Mouse (Mus musculus): ENCODE measurements at regions not wholly inside any gene's neighbourhood (a gene's known extent, or its start where the extent isn't known, plus 50 kb on each side); places are given as distances from the start of the nearest gene placed in this dataset.

- Histone ChIP-seq H3K36me3 (ENCODE audit: control insufficient read depth, insufficient read depth, low read length) (no peaks in the 10 kb centered on the region), H3K27ac (ENCODE audit: low read depth, low read length) (no peak overlapping the region), H3K4me1 (ENCODE audit: control insufficient read depth, insufficient read depth, low read length) (peaks cover 5% of the 10 kb centered on the region; the same call in 1 of the 2 replicates), H3K9me3 (ENCODE audit: control insufficient read depth, low read length) (no peaks in the 10 kb centered on the region), H3K4me2 (ENCODE audit: low read depth, low read length) (no peak overlapping the region), H3K4me3 (ENCODE audit: low read depth, low read length) (no peak overlapping the region), H3K27me3 (ENCODE audit: control insufficient read depth, insufficient read depth, low read length) (no peaks in the 10 kb centered on the region), H3K9ac (replicated peaks; ENCODE audit: low read depth, low read length) (no peak overlapping the region)
- 16% methylated on average over 7 of the region's 7 CpGs for WGBS
- ATAC-seq (ENCODE audit: low read depth) = no peak; the same call in 1 of the 2 replicates
Observed at GRCm38 (mm10) chr14:86360423-86361059, 780.5 kb downstream of the Diaph3 start.

DNA sequence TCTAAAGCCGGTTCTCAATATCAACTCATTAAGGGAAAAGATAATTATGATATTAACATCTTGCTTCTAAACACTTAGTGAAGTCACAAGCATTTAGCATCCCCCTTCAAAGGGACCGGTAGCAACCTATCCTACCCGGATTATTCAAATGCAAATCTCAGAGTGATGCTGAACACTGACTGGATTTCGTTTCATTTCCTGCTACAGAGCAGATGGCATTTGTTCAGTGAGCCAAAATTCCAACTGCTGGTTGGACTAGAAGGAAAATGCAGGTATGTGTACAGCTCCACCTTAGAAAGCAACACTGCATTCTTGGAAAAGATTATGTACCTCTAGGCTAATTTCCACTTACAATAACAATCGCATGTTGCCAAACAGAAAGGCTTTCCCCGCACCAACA is 782.5 kb downstream of the Diaph3 start:
- ATAC-seq (ENCODE audit: low read depth) = no peak
- Histone ChIP-seq H3K9ac (replicated peaks; ENCODE audit: low read depth, low read length) (no peak overlapping the region), H3K4me1 (ENCODE audit: control insufficient read depth, insufficient read depth, low read length) (peaks cover 5% of the 10 kb centered on the region; the same call in 1 of the 2 replicates), H3K9me3 (ENCODE audit: control insufficient read depth, low read length) (no peaks in the 10 kb centered on the region), H3K4me2 (ENCODE audit: low read depth, low read length) (no peak overlapping the region), H3K27me3 (ENCODE audit: control insufficient read depth, insufficient read depth, low read length) (no peaks in the 10 kb centered on the region), H3K4me3 (ENCODE audit: low read depth, low read length) (no peak overlapping the region), H3K36me3 (ENCODE audit: control insufficient read depth, insufficient read depth, low read length) (no peaks in the 10 kb centered on the region), H3K27ac (ENCODE audit: low read depth, low read length) (no peak overlapping the region)
- WGBS = 71% methylated on average over 6 of the region's 6 CpGs

DNA sequence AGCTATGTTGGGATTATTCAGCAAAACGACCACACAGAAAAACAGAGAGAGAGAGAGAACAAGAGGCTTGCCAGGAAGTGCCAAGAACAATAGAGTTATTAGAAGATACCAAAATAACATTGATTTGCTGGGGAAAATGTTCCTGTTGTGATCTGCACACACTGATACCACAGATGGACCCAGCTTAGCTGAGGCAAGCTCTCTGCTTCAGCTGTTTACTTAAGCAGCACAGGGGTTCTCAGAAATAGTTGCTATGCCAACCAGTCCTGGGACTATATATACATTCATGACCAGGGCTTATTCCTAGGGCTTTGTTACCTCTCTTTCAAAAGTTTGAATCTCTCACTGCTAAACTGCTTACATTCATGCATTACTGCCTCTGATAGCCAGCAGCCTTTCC is 790.5 kb downstream of the Diaph3 start:
- Histone ChIP-seq H3K27ac (ENCODE audit: low read depth, low read length) (no peak overlapping the region), H3K27me3 (ENCODE audit: control insufficient read depth, insufficient read depth, low read length) (no peaks in the 10 kb centered on the region), H3K9me3 (ENCODE audit: control insufficient read depth, low read length) (no peaks in the 10 kb centered on the region), H3K4me1 (ENCODE audit: control insufficient read depth, insufficient read depth, low read length) (no peaks in the 10 kb centered on the region), H3K4me2 (ENCODE audit: low read depth, low read length) (no peak overlapping the region), H3K9ac (replicated peaks; ENCODE audit: low read depth, low read length) (no peak overlapping the region), H3K36me3 (ENCODE audit: control insufficient read depth, insufficient read depth, low read length) (no peaks in the 10 kb centered on the region), H3K4me3 (ENCODE audit: low read depth, low read length) (no peak overlapping the region)
- 50% methylated on average over 1 of the region's 1 CpGs for WGBS
- ATAC-seq (ENCODE audit: low read depth) = peak; percentile 74

GRCm38 (mm10) chr14:86339007-86339406 is 802.0 kb downstream of the Diaph3 start:
- 75% methylated on average over 6 of the region's 6 CpGs for WGBS
- Histone ChIP-seq H3K27ac (ENCODE audit: low read depth, low read length) (no peak overlapping the region), H3K4me1 (ENCODE audit: control insufficient read depth, insufficient read depth, low read length) (no peaks in the 10 kb centered on the region), H3K36me3 (ENCODE audit: control insufficient read depth, insufficient read depth, low read length) (no peaks in the 10 kb centered on the region), H3K27me3 (ENCODE audit: control insufficient read depth, insufficient read depth, low read length) (no peaks in the 10 kb centered on the region), H3K9ac (replicated peaks; ENCODE audit: low read depth, low read length) (no peak overlapping the region), H3K4me3 (ENCODE audit: low read depth, low read length) (no peak overlapping the region), H3K9me3 (ENCODE audit: control insufficient read depth, low read length) (no peaks in the 10 kb centered on the region), H3K4me2 (ENCODE audit: low read depth, low read length) (no peak overlapping the region)
- ATAC-seq (ENCODE audit: low read depth) = no peak

DNA sequence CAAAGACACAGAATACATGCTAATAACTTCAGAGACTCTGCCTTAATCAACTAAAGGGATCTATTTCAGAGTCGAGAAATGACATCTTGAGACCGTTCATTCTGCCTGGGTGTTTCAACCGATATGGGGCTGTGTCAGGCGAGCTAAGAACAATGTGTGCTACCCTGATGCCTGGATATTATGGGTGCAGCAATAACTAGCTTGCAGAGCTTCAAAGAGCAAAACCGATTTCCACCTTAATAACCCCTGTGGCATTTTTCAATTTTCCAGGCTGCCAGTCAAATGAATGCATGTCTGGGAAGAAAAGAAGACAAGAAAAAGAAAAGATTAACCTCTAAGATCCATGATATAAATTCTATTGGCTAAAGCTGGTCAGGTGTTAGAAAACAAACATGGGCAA is 804.0 kb downstream of the Diaph3 start:
- no peak for ATAC-seq (ENCODE audit: low read depth)
- H3K27ac ChIP-seq (ENCODE audit: low read depth, low read length) = no peak overlapping the region
- H3K36me3 ChIP-seq (ENCODE audit: control insufficient read depth, insufficient read depth, low read length) = no peaks in the 10 kb centered on the region
- H3K4me1 ChIP-seq (ENCODE audit: control insufficient read depth, insufficient read depth, low read length) = no peaks in the 10 kb centered on the region
- no peak overlapping the region for H3K4me3 ChIP-seq (ENCODE audit: low read depth, low read length)
- H3K27me3 ChIP-seq (ENCODE audit: control insufficient read depth, insufficient read depth, low read length) = no peaks in the 10 kb centered on the region
- WGBS = 83% methylated on average over 5 of the region's 5 CpGs
- no peak overlapping the region for H3K9ac ChIP-seq (replicated peaks; ENCODE audit: low read depth, low read length)
- no peak overlapping the region for H3K4me2 ChIP-seq (ENCODE audit: low read depth, low read length)
- H3K9me3 ChIP-seq (ENCODE audit: control insufficient read depth, low read length) = no peaks in the 10 kb centered on the region

DNA sequence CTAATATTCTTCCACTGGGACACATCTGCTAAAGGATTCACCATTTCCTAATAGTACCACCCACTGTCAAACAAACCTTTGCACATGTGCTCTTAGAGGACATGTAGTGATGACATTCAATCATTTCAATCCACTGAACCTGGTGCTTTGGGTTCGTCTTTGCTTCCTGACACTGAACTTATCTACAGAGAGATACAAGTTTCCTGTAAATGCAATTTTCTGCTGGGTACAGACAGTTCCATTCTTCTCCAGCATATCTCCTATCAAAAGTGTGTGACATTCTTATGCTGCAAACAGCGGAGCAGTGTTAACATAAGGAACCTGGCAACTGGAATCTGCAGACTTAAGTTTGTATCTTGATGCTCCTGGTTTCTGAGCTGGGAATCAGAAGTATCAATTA is 805.8 kb downstream of the Diaph3 start:
- no peaks in the 10 kb centered on the region for H3K27me3 ChIP-seq (ENCODE audit: control insufficient read depth, insufficient read depth, low read length)
- H3K4me3 ChIP-seq (ENCODE audit: low read depth, low read length) = no peak overlapping the region
- WGBS = 87% methylated on average over 2 of the region's 2 CpGs
- H3K9ac ChIP-seq (replicated peaks; ENCODE audit: low read depth, low read length) = no peak overlapping the region
- H3K27ac ChIP-seq (ENCODE audit: low read depth, low read length) = no peak overlapping the region
- no peak for ATAC-seq (ENCODE audit: low read depth)
- no peak overlapping the region for H3K4me2 ChIP-seq (ENCODE audit: low read depth, low read length)
- no peaks in the 10 kb centered on the region for H3K9me3 ChIP-seq (ENCODE audit: control insufficient read depth, low read length)
- no peaks in the 10 kb centered on the region for H3K36me3 ChIP-seq (ENCODE audit: control insufficient read depth, insufficient read depth, low read length)
- no peaks in the 10 kb centered on the region for H3K4me1 ChIP-seq (ENCODE audit: control insufficient read depth, insufficient read depth, low read length)

DNA sequence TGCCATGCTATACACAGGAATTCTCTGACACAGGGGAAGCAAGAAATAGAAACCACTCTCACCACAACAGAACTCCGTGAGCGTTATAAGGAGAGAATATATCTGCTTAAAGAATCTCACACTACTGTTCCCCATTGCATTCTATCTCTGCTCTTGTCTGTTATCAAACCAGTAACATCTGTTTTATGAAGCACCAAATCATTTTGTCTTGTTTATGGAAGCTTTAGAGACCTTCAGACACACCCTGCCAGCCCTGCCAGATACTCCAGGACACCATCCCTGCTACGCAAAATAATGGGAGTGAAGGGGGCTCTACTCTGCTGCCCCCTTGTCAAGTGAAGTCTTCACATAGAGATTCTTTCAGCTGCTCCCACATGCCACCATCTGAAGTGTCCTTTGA is 811.9 kb downstream of the Diaph3 start:
- H3K27ac ChIP-seq (ENCODE audit: low read depth, low read length) = no peak overlapping the region
- ATAC-seq (ENCODE audit: low read depth) = no peak
- no peak overlapping the region for H3K4me2 ChIP-seq (ENCODE audit: low read depth, low read length)
- H3K9ac ChIP-seq (replicated peaks; ENCODE audit: low read depth, low read length) = no peak overlapping the region
- 80% methylated on average over 3 of the region's 3 CpGs for WGBS
- no peaks in the 10 kb centered on the region for H3K9me3 ChIP-seq (ENCODE audit: control insufficient read depth, low read length)
- no peaks in the 10 kb centered on the region for H3K27me3 ChIP-seq (ENCODE audit: control insufficient read depth, insufficient read depth, low read length)
- H3K36me3 ChIP-seq (ENCODE audit: control insufficient read depth, insufficient read depth, low read length) = no peaks in the 10 kb centered on the region
- H3K4me3 ChIP-seq (ENCODE audit: low read depth, low read length) = no peak overlapping the region
- no peaks in the 10 kb centered on the region for H3K4me1 ChIP-seq (ENCODE audit: control insufficient read depth, insufficient read depth, low read length)

DNA sequence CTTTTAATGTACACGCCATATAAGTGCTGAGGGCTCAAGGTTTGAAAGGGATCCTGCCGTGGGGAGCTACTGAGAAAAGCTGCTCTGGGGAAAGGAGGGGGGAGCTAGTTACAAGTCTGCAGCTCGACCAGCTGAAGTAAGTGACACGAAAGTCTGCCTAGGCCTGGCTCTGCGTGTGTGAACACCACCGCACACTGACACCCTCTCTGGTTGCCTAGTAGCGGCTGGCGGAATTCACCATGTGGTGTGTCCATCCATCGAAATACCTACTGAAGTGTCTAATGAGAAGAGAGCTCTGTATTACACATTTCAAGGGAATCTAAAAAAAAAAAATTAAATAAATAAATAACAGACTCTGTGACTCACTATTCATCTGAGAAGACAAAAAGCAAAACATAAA is 813.4 kb downstream of the Diaph3 start:
- no peak overlapping the region for H3K27ac ChIP-seq (ENCODE audit: low read depth, low read length)
- no peaks in the 10 kb centered on the region for H3K36me3 ChIP-seq (ENCODE audit: control insufficient read depth, insufficient read depth, low read length)
- no peak overlapping the region for H3K9ac ChIP-seq (replicated peaks; ENCODE audit: low read depth, low read length)
- H3K27me3 ChIP-seq (ENCODE audit: control insufficient read depth, insufficient read depth, low read length) = no peaks in the 10 kb centered on the region
- H3K4me2 ChIP-seq (ENCODE audit: low read depth, low read length) = no peak overlapping the region
- WGBS = 49% methylated on average over 9 of the region's 9 CpGs
- H3K4me1 ChIP-seq (ENCODE audit: control insufficient read depth, insufficient read depth, low read length) = no peaks in the 10 kb centered on the region
- no peak overlapping the region for H3K4me3 ChIP-seq (ENCODE audit: low read depth, low read length)
- no peaks in the 10 kb centered on the region for H3K9me3 ChIP-seq (ENCODE audit: control insufficient read depth, low read length)
- no peak for ATAC-seq (ENCODE audit: low read depth)

GRCm38 (mm10) chr14:86322365-86322764 is 818.7 kb downstream of the Diaph3 start:
- Histone ChIP-seq H3K27ac (ENCODE audit: low read depth, low read length) (no peak overlapping the region), H3K4me2 (ENCODE audit: low read depth, low read length) (no peak overlapping the region), H3K9ac (replicated peaks; ENCODE audit: low read depth, low read length) (no peak overlapping the region), H3K4me1 (ENCODE audit: control insufficient read depth, insufficient read depth, low read length) (no peaks in the 10 kb centered on the region), H3K4me3 (ENCODE audit: low read depth, low read length) (no peak overlapping the region), H3K36me3 (ENCODE audit: control insufficient read depth, insufficient read depth, low read length) (no peaks in the 10 kb centered on the region), H3K27me3 (ENCODE audit: control insufficient read depth, insufficient read depth, low read length) (no peaks in the 10 kb centered on the region), H3K9me3 (ENCODE audit: control insufficient read depth, low read length) (no peaks in the 10 kb centered on the region)
- 70% methylated on average over 7 of the region's 7 CpGs for WGBS
- ATAC-seq (ENCODE audit: low read depth) = no peak

All from neural tube, embryonic 14.5 days (tissue).